In the genomic region with DNA sequence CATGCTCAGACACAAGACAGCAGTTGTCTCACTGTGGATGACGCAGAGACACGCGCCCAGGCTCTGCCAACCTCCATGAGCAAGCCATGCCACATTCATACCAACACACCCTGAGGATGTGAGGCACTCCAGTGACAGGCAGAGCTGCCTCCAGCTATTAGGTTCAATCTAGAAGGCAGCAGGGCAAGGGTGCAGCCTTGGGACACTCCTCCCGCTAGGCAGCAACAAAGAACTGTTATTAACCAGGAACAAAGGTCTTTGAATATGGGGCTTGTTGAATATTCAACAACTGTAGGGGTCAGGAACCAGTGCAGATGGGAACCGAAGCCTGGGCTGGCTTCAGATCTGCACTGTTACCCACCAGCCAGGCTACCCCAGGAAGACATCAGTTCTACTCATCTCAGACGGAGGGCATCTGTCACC, we compare ENCODE assay signal across 13 mouse cellular contexts. TPM values are rescaled to one million over a fixed set of nuclear protein-coding genes. Genes with fewer than 3 reads are reported as not detected.
DNase-seq lines count a peak whose midpoint lies in the region; ATAC-seq and TF ChIP-seq lines count a peak whose summit lies in the region.
"Had no signal": no experiment of that assay in that cellular context is flagged by ENCODE, and none has a peak within 500 bp of the region (broad histone marks: within the 10 kb centered on the region; RNA-seq: fewer than 3 reads in every experiment).

No protein-coding gene starts in this region.

- peak; percentile 60 for DNase-seq in hindbrain, embryonic 10.5 days (ENCODE audit: low spot score)
- peak; percentile 46 for DNase-seq in urinary bladder, postnatal 14 days (ENCODE audit: low spot score)
- no peak for DNase-seq in urinary bladder, postnatal 4 days (ENCODE audit: low spot score in 2 of 2)
- DNase-seq in hindbrain, postnatal 0 days (ENCODE audit: low spot score): no peak
- no peak for DNase-seq in lung, postnatal 4 days
- DNase-seq in natural killer cell, adult 2 months (ENCODE audit: low spot score in 2 of 2): no peak
- DNase-seq: B cell, adult 2 months; heart, postnatal 4 days; lung, embryonic 14.5 days had no signal

- H3K4me2 ChIP-seq in hindbrain, embryonic 16.5 days (ENCODE audit: low read length): no peak overlapping the region
- no peak overlapping the region for H3K4me2 ChIP-seq in hindbrain, postnatal 0 days (ENCODE audit: low read depth, low read length)
- no peak overlapping the region for H3K4me2 ChIP-seq in kidney, embryonic 14.5 days (replicated peaks; ENCODE audit: low read depth, low read length)
- H3K4me2 ChIP-seq: embryonic facial prominence, embryonic 13.5 days; lung, embryonic 14.5 days had no signal

- no peak overlapping the region for H3K4me3 ChIP-seq in hindbrain, embryonic 10.5 days
- no peak overlapping the region for H3K4me3 ChIP-seq in hindbrain, embryonic 16.5 days (ENCODE audit: low read length)
- no peak overlapping the region for H3K4me3 ChIP-seq in hindbrain, postnatal 0 days (ENCODE audit: low read length)
- no peak overlapping the region for H3K4me3 ChIP-seq in kidney, embryonic 14.5 days (ENCODE audit: low read length)
- H3K4me3 ChIP-seq: embryonic facial prominence, embryonic 13.5 days had no signal

- H3K36me3 ChIP-seq in hindbrain, embryonic 10.5 days: peaks cover 32% of the 10 kb centered on the region
- H3K36me3 ChIP-seq in hindbrain, embryonic 16.5 days (ENCODE audit: control insufficient read depth, insufficient read depth, low read length): 0 out of 2 replicates have a peak, but pooled peaks cover 3% of the 10 kb centered on the region
- peaks cover 3% of the 10 kb centered on the region; the same call in 1 of the 2 replicates for H3K36me3 ChIP-seq in hindbrain, postnatal 0 days (ENCODE audit: insufficient read depth, low read length)
- H3K36me3 ChIP-seq in kidney, embryonic 14.5 days (ENCODE audit: control insufficient read depth, insufficient read depth, low read length): no peaks in the 10 kb centered on the region

- peak overlapping the region; percentile 81 for H3K27ac ChIP-seq in hindbrain, embryonic 10.5 days
- H3K27ac ChIP-seq in hindbrain, embryonic 16.5 days (ENCODE audit: low read depth, low read length): no peak overlapping the region
- no peak overlapping the region for H3K27ac ChIP-seq in hindbrain, postnatal 0 days
- no peak overlapping the region for H3K27ac ChIP-seq in kidney, embryonic 14.5 days (ENCODE audit: low read depth, low read length)
- H3K27ac ChIP-seq: embryonic facial prominence, embryonic 13.5 days had no signal

- no peak for TF ChIP-seq CTCF in hindbrain, postnatal 0 days (IDR thresholded peaks at IDR 0.05; ENCODE audit: low read depth)

- no peak overlapping the region for H3K9ac ChIP-seq in hindbrain, embryonic 16.5 days (ENCODE audit: low read depth, low read length)
- H3K9ac ChIP-seq in hindbrain, postnatal 0 days (replicated peaks; ENCODE audit: low read length): no peak overlapping the region
- no peak overlapping the region for H3K9ac ChIP-seq in kidney, embryonic 14.5 days (ENCODE audit: low read depth, low read length)
- H3K9ac ChIP-seq: embryonic facial prominence, embryonic 13.5 days; lung, embryonic 14.5 days had no signal

- H3K27me3 ChIP-seq in hindbrain, embryonic 10.5 days (ENCODE audit: insufficient read depth, poor library complexity, severe bottlenecking): no peaks in the 10 kb centered on the region
- H3K27me3 ChIP-seq in hindbrain, embryonic 16.5 days (replicated peaks; ENCODE audit: control insufficient read depth, insufficient read depth, low read length): no peaks in the 10 kb centered on the region
- H3K27me3 ChIP-seq in hindbrain, postnatal 0 days (ENCODE audit: insufficient read depth, low read length): no peaks in the 10 kb centered on the region
- no peaks in the 10 kb centered on the region for H3K27me3 ChIP-seq in kidney, embryonic 14.5 days (ENCODE audit: control insufficient read depth, insufficient read depth, low read length)
- H3K27me3 ChIP-seq: embryonic facial prominence, embryonic 13.5 days had no signal

- 42% methylated on average over 6 of the region's 6 CpGs for WGBS in hindbrain, embryonic 10.5 days
- WGBS in hindbrain, embryonic 16.5 days: 27% methylated on average over 6 of the region's 6 CpGs
- WGBS in hindbrain, postnatal 0 days: 27% methylated on average over 6 of the region's 6 CpGs
- 75% methylated on average over 6 of the region's 6 CpGs for WGBS in kidney, embryonic 14.5 days

- ATAC-seq in hindbrain, embryonic 16.5 days: no peak; the same call in 1 of the 2 replicates
- peak; percentile 61; the same call in 1 of the 2 replicates for ATAC-seq in hindbrain, postnatal 0 days
- no peak for ATAC-seq in kidney, embryonic 14.5 days (ENCODE audit: low FRiP score, low TSS enrichment)

- no peaks in the 10 kb centered on the region for H3K9me3 ChIP-seq in hindbrain, embryonic 10.5 days
- H3K9me3 ChIP-seq in hindbrain, embryonic 16.5 days (ENCODE audit: control insufficient read depth, low read length): peaks cover 4% of the 10 kb centered on the region
- no peaks in the 10 kb centered on the region for H3K9me3 ChIP-seq in hindbrain, postnatal 0 days (ENCODE audit: low read length)
- H3K9me3 ChIP-seq in kidney, embryonic 14.5 days (ENCODE audit: control insufficient read depth, low read length): no peaks in the 10 kb centered on the region
- H3K9me3 ChIP-seq: embryonic facial prominence, embryonic 13.5 days had no signal

- peaks cover 35% of the 10 kb centered on the region for H3K4me1 ChIP-seq in hindbrain, embryonic 10.5 days (replicated peaks)
- H3K4me1 ChIP-seq in hindbrain, embryonic 16.5 days (ENCODE audit: control insufficient read depth, insufficient read depth, low read depth, low read length): no peaks in the 10 kb centered on the region
- H3K4me1 ChIP-seq in hindbrain, postnatal 0 days (ENCODE audit: insufficient read depth, low read length): no peaks in the 10 kb centered on the region
- no peaks in the 10 kb centered on the region for H3K4me1 ChIP-seq in kidney, embryonic 14.5 days (ENCODE audit: control insufficient read depth, insufficient read depth, low read length)
- H3K4me1 ChIP-seq: embryonic facial prominence, embryonic 13.5 days had no signal

RNA-seq across cellular contexts. Expression of gene Tmc7, which starts 15.4 kb away (rescaled TPM):
- 8.4 and 8.6 TPM in 2 replicates for polyA plus RNA-seq in hindbrain, embryonic 10.5 days (2016; fragmentation: Nextera tagmentation; extraction: Ambion mirVana)
- polyA plus RNA-seq in hindbrain, embryonic 16.5 days (2015; fragmentation: Nextera tagmentation; extraction: Ambion mirVana): 7.9 and 8.0 TPM in 2 replicates
- total RNA-seq in hindbrain, postnatal 0 days (2014; rRNA removed): 11.8 and 14.3 TPM in 2 replicates
- polyA plus RNA-seq in hindbrain, postnatal 0 days (2015; fragmentation: Nextera tagmentation; extraction: Ambion mirVana): 4.9 and 5.3 TPM in 2 replicates
- 1.2 and 2.7 TPM in 2 replicates for polyA plus RNA-seq in kidney, embryonic 14.5 days (2014; fragmentation: Nextera tagmentation; extraction: Ambion mirVana)

RNA-seq across cellular contexts. Expression of gene Tmc5, which starts 28.0 kb away (rescaled TPM):
- polyA plus RNA-seq in hindbrain, embryonic 10.5 days (2016; fragmentation: Nextera tagmentation; extraction: Ambion mirVana): 0.22 and 0.51 TPM in 2 replicates
- polyA plus RNA-seq in hindbrain, embryonic 16.5 days (2015; fragmentation: Nextera tagmentation; extraction: Ambion mirVana): 0.21 and 0.24 TPM in 2 replicates
- 0.29 and 0.73 TPM in 2 replicates for total RNA-seq in hindbrain, postnatal 0 days (2014; rRNA removed)
- 0.24 and 0.25 TPM in 2 replicates for polyA plus RNA-seq in hindbrain, postnatal 0 days (2015; fragmentation: Nextera tagmentation; extraction: Ambion mirVana)
- 0.09 TPM in 1 of 2 replicates, not detected in the other for polyA plus RNA-seq in kidney, embryonic 14.5 days (2014; fragmentation: Nextera tagmentation; extraction: Ambion mirVana)
- total RNA-seq: granulocyte monocyte progenitor cell, adult 5-6 weeks had no signal

RNA-seq across cellular contexts. Expression of gene Coq7, which starts 36.0 kb away (rescaled TPM):
- polyA plus RNA-seq in hindbrain, embryonic 10.5 days (2016; fragmentation: Nextera tagmentation; extraction: Ambion mirVana): 122 and 128 TPM in 2 replicates
- polyA plus RNA-seq in hindbrain, embryonic 16.5 days (2015; fragmentation: Nextera tagmentation; extraction: Ambion mirVana): 104 and 116 TPM in 2 replicates
- 32.0 and 35.8 TPM in 2 replicates for total RNA-seq in hindbrain, postnatal 0 days (2014; rRNA removed)
- 154 and 157 TPM in 2 replicates for polyA plus RNA-seq in hindbrain, postnatal 0 days (2015; fragmentation: Nextera tagmentation; extraction: Ambion mirVana)
- polyA plus RNA-seq in kidney, embryonic 14.5 days (2014; fragmentation: Nextera tagmentation; extraction: Ambion mirVana): 158 and 169 TPM in 2 replicates

Comparison
In these comparisons a context has a peak if more than half of its experiments do, and no peak if none do; other contexts are left out.
1. DNase-seq: peak in hindbrain, embryonic 10.5 days (single experiment) and urinary bladder, postnatal 14 days (single experiment); none in urinary bladder, postnatal 4 days (0 of 2), hindbrain, postnatal 0 days (single experiment), lung, postnatal 4 days (0 of 2) and natural killer cell, adult 2 months (0 of 2).